Mouse (Mus musculus): ENCODE results near the gene Zfp712. TPM values are rescaled to one million over a fixed set of nuclear protein-coding genes. Genes with fewer than 3 reads are reported as not detected.

Gene Zfp712
- total RNA-seq (2012; rRNA removed) = 0.54 and 0.63 TPM in 2 replicates

DNA sequence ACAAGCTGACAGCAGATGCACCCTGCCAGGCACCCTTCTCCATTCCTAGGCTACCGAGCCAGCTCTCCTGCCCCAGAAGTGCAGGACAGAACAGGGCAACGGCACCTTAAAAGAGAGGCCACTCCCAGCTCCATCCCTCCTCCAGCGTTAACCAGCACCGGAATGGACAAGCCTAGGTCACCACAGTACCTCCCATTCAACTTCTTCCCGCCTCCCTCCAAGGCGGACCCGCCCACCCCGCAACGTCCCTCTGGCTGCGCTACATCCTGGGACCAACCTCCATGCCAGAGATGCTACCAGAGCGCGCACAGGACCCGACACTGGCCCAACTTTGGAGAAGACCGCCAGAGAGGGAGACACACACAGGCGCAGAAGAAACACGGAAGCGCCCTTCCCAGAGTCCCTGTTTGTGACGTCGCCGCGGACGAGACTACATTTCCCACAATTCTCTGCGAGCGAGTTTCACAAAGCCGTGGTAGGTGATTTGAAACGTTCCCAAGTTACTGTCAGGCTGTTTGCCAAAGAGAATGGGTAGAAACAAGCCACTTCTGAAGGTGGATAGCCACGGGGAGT is at the start of gene Zfp712:
Gene Zfp712 (minus strand): TSS at position 385 of the 573 bp plus-strand sequence.
- H3K27ac ChIP-seq (ENCODE audit: insufficient read depth, low read depth, low read length, poor library complexity, severe bottlenecking) = peak within 1 kb of the TSS; percentile 71
- peaks cover 0 to 1% of the 10 kb centered on the region in 2 experiments; a peak in 1 of 4 replicates for H3K4me1 ChIP-seq (ENCODE audit: control insufficient read depth in 2 of 2, insufficient read depth in 2 of 2, low read length in 2 of 2, poor library complexity in 1 of 2)
- H3K9ac ChIP-seq (ENCODE audit: insufficient read depth, low read depth, low read length, poor library complexity, severe bottlenecking) = peak within 1 kb of the TSS; percentile 60
- peak; percentile 95 for DNase-seq (ENCODE audit: low read depth, low spot score)
- TF ChIP-seq ZNF384 (IDR thresholded peaks at IDR 0.05; ENCODE audit: low read depth, low read length) = no peak
- no peak for TF ChIP-seq MAFK (IDR thresholded peaks at IDR 0.05; ENCODE audit: insufficient read depth, low read depth, low read length)
- TF ChIP-seq CHD2 (IDR thresholded peaks at IDR 0.05; ENCODE audit: low read depth, low read length) = no peak
- no peak for TF ChIP-seq ZC3H11A (IDR thresholded peaks at IDR 0.05; ENCODE audit: borderline replicate concordance, low read depth, low read length)
- peak; percentile 92 for TF ChIP-seq HCFC1 (IDR thresholded peaks at IDR 0.05; ENCODE audit: borderline replicate concordance, insufficient read depth, low read length)
- no peaks in the 10 kb centered on the region for H3K9me3 ChIP-seq (ENCODE audit: control insufficient read depth, insufficient read depth, low read depth, low read length)
- no peaks in the 10 kb centered on the region for H3K36me3 ChIP-seq (ENCODE audit: control insufficient read depth, insufficient read depth, low read length, poor library complexity, severe bottlenecking)
- in situ Hi-C loops (cut with MboI; ENCODE audit: low sequenced_read_pairs in 2 of 2, unreplicated experiment in 2 of 2) = no loop called here
- H3K4me3 ChIP-seq (ENCODE audit: insufficient read depth in 1 of 2, low read depth in 1 of 2, low read length in 2 of 2, poor library complexity in 1 of 2, severe bottlenecking in 1 of 2) = peak within 1 kb of the TSS; percentile 75 to 79

GRCm38 (mm10) chr13:67108821-67109206 is 47.8 kb upstream of the Zfp712 start:
- in situ Hi-C loops (cut with MboI; ENCODE audit: low sequenced_read_pairs in 2 of 2, unreplicated experiment in 2 of 2) = no loop called here
- Histone ChIP-seq H3K36me3 (ENCODE audit: control insufficient read depth, insufficient read depth, low read length, poor library complexity, severe bottlenecking) (peaks cover 5% of the 10 kb centered on the region; the same call in 1 of the 2 replicates), H3K9ac (ENCODE audit: insufficient read depth, low read depth, low read length, poor library complexity, severe bottlenecking) (no peak overlapping the region; the same call in 1 of the 2 replicates), H3K9me3 (ENCODE audit: control insufficient read depth, insufficient read depth, low read depth, low read length) (no peaks in the 10 kb centered on the region), H3K27ac (ENCODE audit: insufficient read depth, low read depth, low read length, poor library complexity, severe bottlenecking) (no peak overlapping the region), H3K4me1 (ENCODE audit: control insufficient read depth in 2 of 2, insufficient read depth in 2 of 2, low read length in 2 of 2, poor library complexity in 1 of 2) (peaks cover 2% of the 10 kb centered on the region in 2 experiments; a peak in 3 of 4 replicates), H3K4me3 (ENCODE audit: insufficient read depth in 1 of 2, low read depth in 1 of 2, low read length in 2 of 2, poor library complexity in 1 of 2, severe bottlenecking in 1 of 2) (peak overlapping the region in 1 of 2 experiments; percentile 87; a peak in 2 of 4 replicates)
- no peak for DNase-seq (ENCODE audit: low read depth, low spot score)
- TF ChIP-seq ZNF384 (IDR thresholded peaks at IDR 0.05; ENCODE audit: low read depth, low read length) = no peak
- no peak for TF ChIP-seq ZC3H11A (IDR thresholded peaks at IDR 0.05; ENCODE audit: borderline replicate concordance, low read depth, low read length)
- no peak for TF ChIP-seq MAFK (IDR thresholded peaks at IDR 0.05; ENCODE audit: insufficient read depth, low read depth, low read length)
- no peak for TF ChIP-seq HCFC1 (IDR thresholded peaks at IDR 0.05; ENCODE audit: borderline replicate concordance, insufficient read depth, low read length)
- TF ChIP-seq CHD2 (IDR thresholded peaks at IDR 0.05; ENCODE audit: low read depth, low read length) = no peak

GRCm38 (mm10) chr13:67108194-67108820 is 47.3 kb upstream of the Zfp712 start, which contains the start of gene Gm28557:
Gene Gm28557 (minus strand): TSS chr13:67108604.
- peak within 1 kb of the TSS; percentile 79 to 87 for H3K4me3 ChIP-seq (ENCODE audit: insufficient read depth in 1 of 2, low read depth in 1 of 2, low read length in 2 of 2, poor library complexity in 1 of 2, severe bottlenecking in 1 of 2)
- H3K9ac ChIP-seq (ENCODE audit: insufficient read depth, low read depth, low read length, poor library complexity, severe bottlenecking) = peak within 1 kb of the TSS; percentile 83
- H3K4me1 ChIP-seq (ENCODE audit: control insufficient read depth in 2 of 2, insufficient read depth in 2 of 2, low read length in 2 of 2, poor library complexity in 1 of 2) = peaks cover 2% of the 10 kb centered on the region in 2 experiments; a peak in 3 of 4 replicates
- peak within 1 kb of the TSS; percentile 45; the same call in 1 of the 2 replicates for H3K27ac ChIP-seq (ENCODE audit: insufficient read depth, low read depth, low read length, poor library complexity, severe bottlenecking)
- in situ Hi-C loops (cut with MboI; ENCODE audit: low sequenced_read_pairs in 2 of 2, unreplicated experiment in 2 of 2) = no loop called here
- H3K9me3 ChIP-seq (ENCODE audit: control insufficient read depth, insufficient read depth, low read depth, low read length) = no peaks in the 10 kb centered on the region
- peak; percentile 99 for DNase-seq (ENCODE audit: low read depth, low spot score)
- TF ChIP-seq MAFK (IDR thresholded peaks at IDR 0.05; ENCODE audit: insufficient read depth, low read depth, low read length) (peak; percentile 94), CHD2 (IDR thresholded peaks at IDR 0.05; ENCODE audit: low read depth, low read length) (no peak), HCFC1 (IDR thresholded peaks at IDR 0.05; ENCODE audit: borderline replicate concordance, insufficient read depth, low read length) (peak; percentile 94)
- peaks cover 5% of the 10 kb centered on the region; the same call in 1 of the 2 replicates for H3K36me3 ChIP-seq (ENCODE audit: control insufficient read depth, insufficient read depth, low read length, poor library complexity, severe bottlenecking)

- H3K36me3 ChIP-seq (ENCODE audit: control insufficient read depth, insufficient read depth, low read length, poor library complexity, severe bottlenecking) = peaks cover 5% of the 10 kb centered on the region; the same call in 1 of the 2 replicates
- in situ Hi-C loops (cut with MboI; ENCODE audit: low sequenced_read_pairs in 2 of 2, unreplicated experiment in 2 of 2) = no loop called here
- TF ChIP-seq CHD2 (IDR thresholded peaks at IDR 0.05; ENCODE audit: low read depth, low read length) (no peak), HCFC1 (IDR thresholded peaks at IDR 0.05; ENCODE audit: borderline replicate concordance, insufficient read depth, low read length) (no peak), ZC3H11A (IDR thresholded peaks at IDR 0.05; ENCODE audit: borderline replicate concordance, low read depth, low read length) (no peak), ZNF384 (IDR thresholded peaks at IDR 0.05; ENCODE audit: low read depth, low read length) (no peak), MAFK (IDR thresholded peaks at IDR 0.05; ENCODE audit: insufficient read depth, low read depth, low read length) (no peak)
- peaks cover 2% of the 10 kb centered on the region in 2 experiments; a peak in 3 of 4 replicates for H3K4me1 ChIP-seq (ENCODE audit: control insufficient read depth in 2 of 2, insufficient read depth in 2 of 2, low read length in 2 of 2, poor library complexity in 1 of 2)
- H3K27ac ChIP-seq (ENCODE audit: insufficient read depth, low read depth, low read length, poor library complexity, severe bottlenecking) = no peak overlapping the region
- peak overlapping the region; percentile 83; the same call in 1 of the 2 replicates for H3K9ac ChIP-seq (ENCODE audit: insufficient read depth, low read depth, low read length, poor library complexity, severe bottlenecking)
- H3K4me3 ChIP-seq (ENCODE audit: insufficient read depth in 1 of 2, low read depth in 1 of 2, low read length in 2 of 2, poor library complexity in 1 of 2, severe bottlenecking in 1 of 2) = peak overlapping the region; percentile 79 to 87
- H3K9me3 ChIP-seq (ENCODE audit: control insufficient read depth, insufficient read depth, low read depth, low read length) = no peaks in the 10 kb centered on the region
- DNase-seq (ENCODE audit: low read depth, low spot score) = no peak
Measured at GRCm38 (mm10) chr13:67107681-67108080, 46.7 kb upstream of the Zfp712 start.
